In the genomic region with DNA sequence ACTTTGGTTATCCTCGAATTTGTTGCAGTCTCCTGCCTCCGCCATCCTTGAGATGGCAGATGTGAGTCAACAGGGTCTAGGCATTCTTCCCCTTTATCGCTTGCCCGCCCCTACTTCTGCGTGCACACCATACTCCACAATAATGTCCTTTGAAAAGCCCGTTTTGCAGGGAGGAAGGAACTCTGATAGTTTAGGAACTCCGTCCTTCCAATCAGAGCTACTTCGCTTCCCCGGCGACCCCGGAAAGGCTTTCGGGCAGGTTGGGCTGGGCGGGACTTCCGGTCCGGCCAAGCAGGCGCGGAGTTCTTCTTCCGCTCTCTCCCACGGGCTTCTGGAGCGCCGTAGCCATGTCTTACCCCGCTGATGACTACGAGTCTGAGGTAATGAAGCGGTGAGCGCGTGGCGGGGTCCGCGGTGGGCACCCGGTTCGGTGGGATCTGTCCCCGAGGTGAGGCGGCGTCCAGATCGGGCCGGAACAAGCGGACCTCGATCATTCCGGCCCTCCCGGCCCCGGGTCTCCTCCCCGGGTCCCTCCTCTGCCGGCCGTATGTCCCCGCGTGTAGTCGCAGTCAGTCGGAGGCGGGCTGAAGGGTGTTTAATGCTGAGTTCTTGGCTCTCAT, we compare ENCODE assay signal across 8 mouse cellular contexts. TPM values are rescaled to one million over a fixed set of nuclear protein-coding genes. Genes with fewer than 3 reads are reported as not detected.
DNase-seq lines count a peak whose midpoint lies in the region; ATAC-seq and TF ChIP-seq lines count a peak whose summit lies in the region.

A gene (plus strand): TSS at position 267 of the 620 bp plus-strand sequence.

- dilution Hi-C loops in CH12.LX (cut with MboI; ENCODE audit: extremely low pct_ligation_motif_present, extremely low pct_unique_long_range_greater_than_20kb, low sequenced_read_pairs), result no loop called here

- H3K27me3 ChIP-seq in CH12.LX (replicated peaks), result no peaks in the 10 kb centered on the region
- H3K27me3 ChIP-seq in forebrain, embryonic 11.5 days (ENCODE audit: control insufficient read depth, insufficient read depth, low read length), result no peaks in the 10 kb centered on the region
- no peaks in the 10 kb centered on the region for H3K27me3 ChIP-seq in heart, embryonic 16.5 days (ENCODE audit: control insufficient read depth, insufficient read depth, low read length)
- no peaks in the 10 kb centered on the region for H3K27me3 ChIP-seq in liver, postnatal 0 days (ENCODE audit: insufficient read depth, low read length)
- H3K27me3 ChIP-seq in neural tube, embryonic 14.5 days (ENCODE audit: control insufficient read depth, insufficient read depth, low read length), result no peaks in the 10 kb centered on the region

- peak; percentile 89 for TF ChIP-seq POLR2A in CH12.LX (IDR thresholded peaks at IDR 0.05; ENCODE audit: low read depth, low read length)

- H3K9ac ChIP-seq in CH12.LX (ENCODE audit: insufficient read depth, low read depth), result peak within 1 kb of the TSS; percentile 73
- H3K9ac ChIP-seq in forebrain, embryonic 11.5 days (ENCODE audit: low read length), result peak within 1 kb of the TSS; percentile 87
- peak within 1 kb of the TSS; percentile 94 for H3K9ac ChIP-seq in heart, embryonic 16.5 days (ENCODE audit: low read length)
- H3K9ac ChIP-seq in liver, postnatal 0 days (replicated peaks), result peak within 1 kb of the TSS; percentile 89
- peak within 1 kb of the TSS; percentile 80 for H3K9ac ChIP-seq in neural tube, embryonic 14.5 days (replicated peaks; ENCODE audit: low read depth, low read length)

- peak; percentile 87 for ATAC-seq in forebrain, embryonic 11.5 days (replicated peaks; ENCODE audit: low FRiP score)
- peak; percentile 91 for ATAC-seq in heart, embryonic 16.5 days (replicated peaks; ENCODE audit: extremely low read depth, insufficient read depth, low FRiP score)
- peak; percentile 87 for ATAC-seq in liver, postnatal 0 days
- ATAC-seq in neural tube, embryonic 14.5 days (ENCODE audit: low read depth), result peak; percentile 86

- TF ChIP-seq CTCF in CH12.LX (conservative IDR thresholded peaks at IDR 0.05 in 1 of 2, IDR thresholded peaks at IDR 0.05 in 1 of 2; ENCODE audit: low read depth in 2 of 2, low read length in 2 of 2), result no peak
- TF ChIP-seq CTCF in liver, postnatal 0 days (IDR thresholded peaks at IDR 0.05; ENCODE audit: low read depth), result peak; percentile 30

- H3K9me3 ChIP-seq in CH12.LX (replicated peaks; ENCODE audit: low read length), result no peaks in the 10 kb centered on the region
- H3K9me3 ChIP-seq in forebrain, embryonic 11.5 days (ENCODE audit: control insufficient read depth, low read length), result no peaks in the 10 kb centered on the region
- H3K9me3 ChIP-seq in heart, embryonic 16.5 days (replicated peaks; ENCODE audit: control insufficient read depth, low read length), result no peaks in the 10 kb centered on the region
- H3K9me3 ChIP-seq in liver, postnatal 0 days (ENCODE audit: low read length), result no peaks in the 10 kb centered on the region
- no peaks in the 10 kb centered on the region for H3K9me3 ChIP-seq in neural tube, embryonic 14.5 days (ENCODE audit: control insufficient read depth, low read length)

- under 1% methylated on average over 47 of the region's 49 CpGs for WGBS in forebrain, embryonic 11.5 days
- 1% methylated on average over 49 of the region's 49 CpGs for WGBS in heart, embryonic 16.5 days
- under 1% methylated on average over 47 of the region's 49 CpGs for WGBS in liver, postnatal 0 days (ENCODE audit: insufficient replicate concordance)
- under 1% methylated on average over 45 of the region's 49 CpGs for WGBS in neural tube, embryonic 14.5 days

- in situ Hi-C loops in CH12.LX (cut with MboI; ENCODE audit: low pct_ligation_motif_present, low pct_unique_long_range_greater_than_20kb, low sequenced_read_pairs), result loop anchor here (5.0 kb wide), 1 partner anchor 38 kb away; no protein-coding TSS in a partner anchor

- no peak for TF ChIP-seq EP300 in CH12.LX (IDR thresholded peaks at IDR 0.05; ENCODE audit: low read length)
- 0 out of 2 replicates have a peak, but pooled peaks have one; percentile 40 for TF ChIP-seq EP300 in liver, postnatal 0 days (IDR thresholded peaks at IDR 0.05; ENCODE audit: low read depth)

- no peak for TF ChIP-seq RAD21 in CH12.LX (IDR thresholded peaks at IDR 0.05; ENCODE audit: low read depth, low read length)

- H3K4me1 ChIP-seq in CH12.LX (ENCODE audit: control insufficient read depth in 1 of 2, insufficient read depth in 2 of 2), result peaks cover 3 to 57% of the 10 kb centered on the region in 2 experiments
- peaks cover 7% of the 10 kb centered on the region; the same call in 1 of the 2 replicates for H3K4me1 ChIP-seq in forebrain, embryonic 11.5 days (replicated peaks; ENCODE audit: control insufficient read depth, insufficient read depth, low read length)
- H3K4me1 ChIP-seq in heart, embryonic 16.5 days (ENCODE audit: control insufficient read depth, insufficient read depth, low read length), result peaks cover 15% of the 10 kb centered on the region
- peaks cover 9% of the 10 kb centered on the region for H3K4me1 ChIP-seq in liver, postnatal 0 days (ENCODE audit: insufficient read depth)
- H3K4me1 ChIP-seq in neural tube, embryonic 14.5 days (ENCODE audit: control insufficient read depth, insufficient read depth, low read length), result peaks cover 17% of the 10 kb centered on the region; the same call in 1 of the 2 replicates

- peak within 1 kb of the TSS; percentile 72 to 97 (median 82) for H3K4me3 ChIP-seq in CH12.LX (replicated peaks in 1 of 3; ENCODE audit: low read depth in 2 of 3, low read length in 2 of 3, poor library complexity in 1 of 3)
- peak within 1 kb of the TSS; percentile 92 for H3K4me3 ChIP-seq in forebrain, embryonic 11.5 days (ENCODE audit: low read depth, low read length)
- H3K4me3 ChIP-seq in heart, embryonic 16.5 days (ENCODE audit: low read length), result peak within 1 kb of the TSS; percentile 98
- peak within 1 kb of the TSS; percentile 86 for H3K4me3 ChIP-seq in liver, postnatal 0 days (ENCODE audit: low read depth, low read length)
- H3K4me3 ChIP-seq in neural tube, embryonic 14.5 days (ENCODE audit: low read depth, low read length), result peak within 1 kb of the TSS; percentile 83

- peaks cover 32 to 39% of the 10 kb centered on the region in 2 experiments for H3K36me3 ChIP-seq in CH12.LX (replicated peaks in 1 of 2; ENCODE audit: control insufficient read depth in 1 of 2, insufficient read depth in 1 of 2, low read length in 1 of 2)
- H3K36me3 ChIP-seq in forebrain, embryonic 11.5 days (ENCODE audit: control insufficient read depth, insufficient read depth, low read length), result peaks cover 17% of the 10 kb centered on the region
- peaks cover 30% of the 10 kb centered on the region for H3K36me3 ChIP-seq in heart, embryonic 16.5 days (ENCODE audit: control insufficient read depth, insufficient read depth)
- H3K36me3 ChIP-seq in liver, postnatal 0 days (replicated peaks; ENCODE audit: insufficient read depth, low read length), result peaks cover 37% of the 10 kb centered on the region
- H3K36me3 ChIP-seq in neural tube, embryonic 14.5 days (ENCODE audit: control insufficient read depth, insufficient read depth, low read length), result peaks cover 19% of the 10 kb centered on the region

- peak within 1 kb of the TSS; percentile 61 for H3K27ac ChIP-seq in CH12.LX (ENCODE audit: insufficient read depth, low read depth)
- peak within 1 kb of the TSS; percentile 87 for H3K27ac ChIP-seq in forebrain, embryonic 11.5 days (ENCODE audit: low read depth, low read length)
- H3K27ac ChIP-seq in heart, embryonic 16.5 days (ENCODE audit: low read length), result peak within 1 kb of the TSS; percentile 85
- peak within 1 kb of the TSS; percentile 78 for H3K27ac ChIP-seq in liver, postnatal 0 days (ENCODE audit: low read depth)
- peak within 1 kb of the TSS; percentile 64 for H3K27ac ChIP-seq in neural tube, embryonic 14.5 days (ENCODE audit: low read depth, low read length)

- peak within 1 kb of the TSS; percentile 98 for H3K4me2 ChIP-seq in CH12.LX (ENCODE audit: insufficient read depth, low read depth, poor library complexity, severe bottlenecking)
- H3K4me2 ChIP-seq in forebrain, embryonic 11.5 days (ENCODE audit: low read depth, low read length, severe bottlenecking), result peak within 1 kb of the TSS; percentile 88
- peak within 1 kb of the TSS; percentile 96 for H3K4me2 ChIP-seq in heart, embryonic 16.5 days (ENCODE audit: low read depth, low read length)
- H3K4me2 ChIP-seq in liver, postnatal 0 days (ENCODE audit: low read depth, low read length), result peak within 1 kb of the TSS; percentile 81
- peak within 1 kb of the TSS; percentile 80 for H3K4me2 ChIP-seq in neural tube, embryonic 14.5 days (ENCODE audit: low read depth, low read length)

- peaks cover 35% of the 10 kb centered on the region for H3K79me2 ChIP-seq in CH12.LX (replicated peaks; ENCODE audit: control insufficient read depth, extremely low read depth, insufficient read depth, poor library complexity, severe bottlenecking)

- peak; percentile 82 for DNase-seq in CH12.LX (ENCODE audit: extremely low read depth)
- DNase-seq in c-Kit-positive CD71-negative TER-119-negative erythroid progenitor cells, embryonic 14.5 days (ENCODE audit: low read depth), result peak; percentile 77
- peak; percentile 93 for DNase-seq in forebrain, embryonic 11.5 days (ENCODE audit: low spot score)
- peak; percentile 92 to 96 for DNase-seq in kidney, postnatal 36 days
- peak; percentile 91 for DNase-seq in liver, postnatal 0 days
- DNase-seq in testis, postnatal 10 days (ENCODE audit: low spot score), result peak; percentile 87

TF ChIP-seq in CH12.LX, 34 proteins besides CTCF, POLR2A, EP300 and RAD21 (continues in another document):
- TF ChIP-seq KAT2A (IDR thresholded peaks at IDR 0.05; ENCODE audit: insufficient replicate concordance, low read length) (peak; percentile 95), USF1 (IDR thresholded peaks at IDR 0.05; ENCODE audit: low read depth, low read length) (no peak), CHD1 (IDR thresholded peaks at IDR 0.05; ENCODE audit: low read depth, low read length) (no peak), TCF12 (IDR thresholded peaks at IDR 0.05; ENCODE audit: low read depth, low read length) (peak; percentile 66), MAZ (IDR thresholded peaks at IDR 0.05; ENCODE audit: low read depth, low read length) (no peak), ETS1 (conservative IDR thresholded peaks at IDR 0.05; ENCODE audit: low read depth, low read length) (no peak), E2F4 (IDR thresholded peaks at IDR 0.05; ENCODE audit: insufficient replicate concordance, low read depth, low read length) (no peak), SIN3A (IDR thresholded peaks at IDR 0.05; ENCODE audit: low read length) (peak; percentile 91), JUN (IDR thresholded peaks at IDR 0.05; ENCODE audit: insufficient read depth, low read depth, low read length) (no peak)

RNA-seq across cellular contexts. Expression of the gene that starts here (rescaled TPM):
- total RNA-seq in CH12.LX (2012; rRNA removed), result 323 and 347 TPM in 2 replicates
- 379 and 392 TPM in 2 replicates for total RNA-seq in CH12.LX (2014; rRNA removed)
- polyA plus RNA-seq in CH12.LX (2012; ENCODE audit: insufficient read length, low read depth), result 303 and 306 TPM in 2 replicates
- polyA plus RNA-seq in forebrain, embryonic 11.5 days (2014; fragmentation: Nextera tagmentation; extraction: Ambion mirVana), result 245 and 254 TPM in 2 replicates
- polyA plus RNA-seq in heart, embryonic 16.5 days (2015; fragmentation: Nextera tagmentation; extraction: Ambion mirVana), result 151 and 161 TPM in 2 replicates
- 70.9 and 76.4 TPM in 2 replicates for polyA plus RNA-seq in liver, postnatal 0 days (2015; fragmentation: Nextera tagmentation; extraction: Ambion mirVana)
- 169 and 183 TPM in 2 replicates for polyA plus RNA-seq in neural tube, embryonic 14.5 days (2014; fragmentation: Nextera tagmentation; extraction: Ambion mirVana)

Comparison
In these comparisons a context has a peak if more than half of its experiments do, and no peak if none do; other contexts are left out.
1. Peak in every context shown above with its lines: DNase-seq, ATAC-seq, H3K4me3 ChIP-seq and H3K27ac ChIP-seq.